Mouse (Mus musculus) adrenal gland, adult (tissue): ENCODE data around the gene Camsap2.

Experiments used
- DNase-seq, 2 experiments: peaks; one replicate each; pipeline ENCODE4 v3.0.0; 2022 to 2023; ENCODE audit warnings: low spot score in 1 of 2; ENCODE audit not compliant: inconsistent age in 2 of 2

Camsap2 gene

GRCm38 (mm10) chr1:136227870-136228269, 118.0 kb downstream of the Camsap2 start:
- DNase-seq, result peak; percentile 64 to 89

GRCm38 (mm10) chr1:136226626-136227025, 119.3 kb downstream of the Camsap2 start:
- no peak for DNase-seq

- no peak for DNase-seq
These were observed 120.1 kb downstream of the Camsap2 start for GRCm38 (mm10) chr1:136225846-136226245.

- no peak for DNase-seq
These were observed 122.1 kb downstream of the Camsap2 start for GRCm38 (mm10) chr1:136223758-136224342.

- DNase-seq, result no peak
These were observed 123.5 kb downstream of the Camsap2 start for GRCm38 (mm10) chr1:136222386-136222785.

GRCm38 (mm10) chr1:136220037-136220871, 125.7 kb downstream of the Camsap2 start:
- no peak for DNase-seq
